Mouse (Mus musculus): ENCODE data around the gene Dgkg.

- no peak for TF ChIP-seq CTCF (IDR thresholded peaks at IDR 0.05)
- no peak for TF ChIP-seq EP300 (IDR thresholded peaks at IDR 0.05)
Measured at GRCm38 (mm10) chr16:22517431-22518384, 139.3 kb downstream of the Dgkg start.
